Mouse (Mus musculus): ENCODE measurements around the gene 2810408A11Rik. TPM values are rescaled to one million over a fixed set of nuclear protein-coding genes. Genes with fewer than 3 reads are reported as not detected.

Gene 2810408A11Rik
- under 1 TPM; 0.31 to 0.49 TPM for total RNA-seq (2023)

GRCm38 (mm10) chr11:69900471-69901405 lies at the start of gene 2810408A11Rik, which contains the start of gene Neurl4:
TSS of gene 2810408A11Rik (minus strand) at chr11:69900987.
TSS of gene Neurl4 (plus strand) at chr11:69901072.

DNA sequence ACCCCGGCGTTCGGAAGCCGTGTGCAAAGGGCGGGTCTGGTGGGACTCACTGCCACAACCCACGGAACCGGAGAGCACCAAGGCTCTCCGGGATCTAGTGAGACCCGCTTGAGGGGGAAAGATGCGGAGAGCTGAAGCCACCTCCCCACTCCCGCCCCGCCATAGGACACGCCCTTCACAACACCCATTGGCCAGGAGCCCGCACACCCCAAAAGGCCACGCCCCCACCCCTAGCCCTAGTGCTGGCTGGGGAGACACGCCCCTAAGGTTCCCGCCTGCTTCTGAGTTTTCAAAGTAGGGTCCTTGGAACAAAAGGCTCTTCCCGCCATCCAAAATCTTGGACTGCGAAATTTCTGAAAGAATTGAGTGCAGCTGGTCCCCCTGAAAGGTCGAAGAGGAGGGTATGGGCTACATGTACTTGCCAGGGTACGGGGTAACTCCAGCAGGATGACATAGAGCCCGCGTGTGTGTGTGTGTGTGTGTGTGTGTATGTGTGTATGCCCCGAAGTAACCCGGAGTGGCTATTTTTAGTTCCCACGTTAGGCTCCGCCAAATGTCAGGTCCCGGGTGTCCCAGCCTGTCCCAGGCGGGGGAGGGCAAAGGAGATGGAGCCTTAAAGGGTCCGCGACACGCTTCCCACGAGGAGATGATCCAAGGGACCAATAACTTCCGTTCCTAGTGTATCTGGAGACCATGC lies 47.4 kb upstream of the 2810408A11Rik start, which contains the start of gene Slc2a4:
Gene Slc2a4, minus strand, starts transcription at position 123 of the 697 bp plus-strand sequence.

DNA sequence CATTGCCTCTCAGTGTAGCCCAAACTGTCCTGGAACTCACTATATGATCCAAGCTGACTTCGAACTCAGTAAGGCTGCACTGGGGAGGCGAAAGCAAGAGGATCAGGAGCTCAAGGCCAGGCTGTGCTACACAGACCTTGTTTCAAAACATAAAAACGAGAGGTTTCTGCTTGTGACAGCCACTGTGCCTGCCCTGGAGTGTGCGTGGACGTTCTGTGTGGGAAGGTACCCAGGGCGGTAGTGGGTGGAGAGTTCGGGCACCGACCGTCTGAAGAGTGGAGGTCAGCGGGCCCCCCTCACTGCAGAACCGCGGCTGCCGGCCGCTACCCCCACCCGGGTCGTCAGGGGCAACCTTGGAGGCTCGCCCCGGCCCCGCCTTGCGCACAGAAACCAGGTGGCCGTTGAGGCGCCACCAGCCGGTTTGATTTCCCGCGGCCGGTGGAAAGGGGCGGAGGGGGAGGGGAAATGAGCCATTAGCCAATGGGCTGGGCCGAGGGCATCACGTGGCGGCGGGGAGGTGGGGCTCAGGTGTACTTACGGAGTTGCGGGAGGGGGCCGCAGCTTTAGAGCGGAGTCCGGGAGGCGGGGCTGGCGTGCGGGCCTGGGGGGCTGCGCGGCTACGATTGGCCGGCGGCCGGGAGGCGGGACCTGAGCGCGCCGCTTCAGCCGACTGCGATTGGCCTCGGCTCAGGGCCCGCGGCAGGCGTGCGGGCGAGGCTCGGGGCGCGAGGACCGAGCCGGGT lies 34.5 kb upstream of the 2810408A11Rik start, which contains the start of gene Ybx2:
Gene Ybx2, plus strand, starts transcription at position 660 of the 743 bp plus-strand sequence.

DNA sequence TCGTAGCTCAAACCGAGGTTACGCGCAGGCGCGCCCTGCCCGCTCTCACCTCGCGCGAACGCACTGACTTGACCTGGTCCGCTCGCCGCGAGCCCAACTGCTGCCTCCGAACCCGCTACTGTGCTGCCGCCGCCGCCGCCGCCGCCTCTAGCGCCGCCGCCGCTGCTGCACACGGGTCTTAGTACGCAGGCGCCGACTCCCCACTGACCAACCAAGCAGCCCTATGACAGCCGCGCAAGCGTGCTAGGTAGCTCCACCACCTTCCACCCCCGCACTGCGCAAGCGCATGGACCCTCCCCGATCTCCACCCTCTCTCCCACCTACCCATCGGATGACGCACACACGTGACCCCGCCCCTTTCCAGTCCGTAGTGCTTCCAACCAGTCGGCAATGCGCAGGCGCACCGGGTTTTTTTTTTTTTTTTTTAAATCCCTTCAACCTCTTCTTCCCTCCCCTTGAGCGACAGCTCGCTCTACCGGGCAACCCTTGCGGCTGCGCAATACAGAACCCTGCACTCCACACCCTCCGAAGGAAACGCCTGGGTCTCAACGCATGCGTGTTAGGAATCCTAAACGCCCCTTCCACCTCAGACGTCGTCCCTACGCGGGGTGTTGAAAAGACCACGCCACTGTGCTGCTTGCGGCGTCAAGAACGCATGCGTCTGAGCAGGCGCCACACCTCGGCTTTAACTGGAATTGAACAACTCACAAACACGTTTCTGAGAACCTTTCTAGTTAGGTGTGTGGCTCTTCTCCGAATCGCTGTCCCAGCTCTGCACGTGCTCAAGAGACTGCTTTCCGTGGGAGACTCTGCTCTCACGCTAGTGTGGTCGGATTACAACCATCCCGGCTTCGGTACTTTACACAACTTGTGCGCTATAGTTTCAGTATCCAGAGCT lies 20.6 kb upstream of the 2810408A11Rik start, which contains the start of gene Eif5a:
Gene Eif5a, minus strand, starts transcription at position 845 of the 898 bp plus-strand sequence.

DNA sequence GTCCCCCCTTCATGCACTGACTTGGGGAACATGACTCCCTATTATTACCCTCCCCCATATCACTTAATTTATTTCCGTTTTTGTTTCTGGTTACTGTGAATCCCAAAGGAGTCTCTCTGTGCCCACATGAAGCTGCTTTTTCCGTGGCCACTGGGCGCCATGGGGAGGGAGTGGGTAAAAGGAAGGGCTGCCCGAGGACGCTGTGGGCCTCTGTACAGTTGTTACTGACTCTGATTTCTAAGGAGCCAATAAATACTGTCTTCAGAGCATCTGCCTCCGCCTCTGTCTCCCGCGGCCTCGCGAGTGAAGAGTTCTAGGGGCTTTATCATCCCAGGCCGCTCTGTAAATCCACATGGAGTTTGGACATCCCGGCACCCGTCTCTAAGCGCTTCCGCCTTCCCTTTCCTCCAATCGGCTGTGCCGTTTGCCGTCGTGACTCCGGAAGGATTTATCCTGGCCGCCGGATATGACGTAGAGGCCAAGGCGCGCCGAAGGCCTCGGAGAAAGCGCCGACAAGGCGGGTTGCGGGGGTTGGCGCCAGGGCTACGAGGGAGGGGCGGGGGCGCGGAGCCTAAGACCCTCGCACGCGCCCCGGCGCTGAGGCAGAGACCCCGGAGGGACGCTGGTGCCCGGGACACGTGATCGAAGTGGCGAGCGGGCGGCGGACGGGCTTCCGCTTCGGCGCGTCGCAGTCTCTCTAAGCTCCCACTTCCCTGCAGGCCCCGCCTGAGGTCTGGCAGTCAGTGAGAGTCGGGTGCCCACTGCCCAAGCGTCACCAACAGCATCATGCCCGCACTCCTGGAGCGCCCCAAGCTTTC lies 13.0 kb upstream of the 2810408A11Rik start, which contains the start of gene Gps2:
Gene Gps2, plus strand, starts transcription at position 335 of the 818 bp plus-strand sequence.

DNA sequence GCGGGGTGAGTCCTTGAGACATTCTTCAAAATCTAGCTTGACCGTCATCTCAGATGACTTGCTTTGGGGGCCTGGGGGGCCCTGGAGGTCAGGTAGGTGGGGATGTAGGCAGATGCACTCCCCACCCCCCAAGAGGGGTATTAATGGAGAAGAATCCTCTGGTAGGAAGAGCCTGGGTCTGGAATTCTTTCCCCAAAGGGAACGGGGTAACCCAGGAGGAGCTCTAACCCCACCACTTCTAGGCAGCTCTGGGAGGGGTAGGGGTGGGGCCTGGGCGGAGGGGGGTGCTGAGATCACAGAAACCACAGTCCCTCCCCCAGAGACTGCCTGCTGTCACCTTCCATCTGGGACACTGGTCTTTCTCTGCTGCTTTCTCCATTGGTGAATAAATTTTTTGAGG lies 5.5 kb downstream of the 2810408A11Rik start, which contains the start of gene Acap1:
Gene Acap1, minus strand, starts transcription at position 249 of the 400 bp plus-strand sequence.

GRCm38 (mm10) chr11:69880853-69881603 lies 19.8 kb downstream of the 2810408A11Rik start, which contains the start of gene Kctd11:
TSS of gene Kctd11 (minus strand) at chr11:69881406.

GRCm38 (mm10) chr11:69877878-69878277 lies 22.9 kb downstream of the 2810408A11Rik start, which contains the start of gene Tmem95:
TSS of gene Tmem95 (minus strand) at chr11:69878018.

GRCm38 (mm10) chr11:69858113-69858998 lies 42.4 kb downstream of the 2810408A11Rik start, which contains the start of gene Tnk1:
TSS of gene Tnk1 (minus strand) at chr11:69858730.

Other genes starting within 250 kb of the 2810408A11Rik start
- gene Sox15, start 245.7 kb downstream of the 2810408A11Rik start, total RNA-seq (2023), result under 1 TPM in 1 of 2 experiments, not detected in 1; 0.64 TPM
- 10 to 100 TPM; 73.1 to 74.9 TPM for gene Mpdu1, start 238.3 kb downstream of the 2810408A11Rik start, total RNA-seq (2023)
- gene Cd68, start 234.8 kb downstream of the 2810408A11Rik start, total RNA-seq (2023), result 100 to 1,000 TPM; 685 to 696 TPM
- 100 to 1,000 TPM; 892 to 975 TPM for gene Eif4a1, start 228.6 kb downstream of the 2810408A11Rik start, total RNA-seq (2023)
- 100 to 1,000 TPM; 109 to 116 TPM for gene Senp3, start 218.9 kb downstream of the 2810408A11Rik start, total RNA-seq (2023)
- 10 to 100 TPM; 63.1 to 66.0 TPM for gene Tnfsf13, start 215.2 kb downstream of the 2810408A11Rik start, total RNA-seq (2023)
- 10 to 100 TPM; 66.6 to 77.0 TPM for gene Tnfsf12, start 205.1 kb downstream of the 2810408A11Rik start, total RNA-seq (2023)
- gene Tnfsfm13, start 204.9 kb downstream of the 2810408A11Rik start, total RNA-seq (2023), result 10 to 100 TPM; 23.6 to 27.1 TPM
- gene Polr2a, start 142.3 kb downstream of the 2810408A11Rik start, total RNA-seq (2023), result 100 to 1,000 TPM; 114 to 142 TPM
- not detected for gene Slc35g3, start 139.0 kb downstream of the 2810408A11Rik start, total RNA-seq (2023)
- 10 to 100 TPM; 16.0 to 20.0 TPM for gene Zbtb4, start 135.1 kb downstream of the 2810408A11Rik start, total RNA-seq (2023)
- gene Chrnb1, start 105.0 kb downstream of the 2810408A11Rik start, total RNA-seq (2023), result under 1 TPM; 0.45 to 0.49 TPM
- 1 to 10 TPM in 1 of 2 experiments, under 1 TPM in 1; 0.76 to 1.3 TPM for gene Fgf11, start 99.1 kb downstream of the 2810408A11Rik start, total RNA-seq (2023)
- gene Tmem102, start 95.4 kb downstream of the 2810408A11Rik start, total RNA-seq (2023), result not detected
- not detected for gene Gm39566, start 85.7 kb downstream of the 2810408A11Rik start, total RNA-seq (2023)
- not detected for gene Spem2, start 82.5 kb downstream of the 2810408A11Rik start, total RNA-seq (2023)
- not detected for gene Spem1, start 78.8 kb downstream of the 2810408A11Rik start, total RNA-seq (2023)
- gene Nlgn2, start 63.2 kb downstream of the 2810408A11Rik start, total RNA-seq (2023), result 1 to 10 TPM; 1.9 to 2.6 TPM
- gene Tmem256, start 62.5 kb downstream of the 2810408A11Rik start, total RNA-seq (2023), result 100 to 1,000 TPM; 100 to 117 TPM
- gene Plscr3, start 54.6 kb downstream of the 2810408A11Rik start, total RNA-seq (2023), result 10 to 100 TPM; 39.8 to 43.6 TPM
- not detected for gene Tnk1, start 42.3 kb downstream of the 2810408A11Rik start, total RNA-seq (2023)
- not detected for gene Tmem95, start 23.0 kb downstream of the 2810408A11Rik start, total RNA-seq (2023)
- gene Kctd11, start 19.6 kb downstream of the 2810408A11Rik start, total RNA-seq (2023), result 1 to 10 TPM; 6.0 TPM
- 10 to 100 TPM; 10.4 to 12.2 TPM for gene Acap1, start 5.4 kb downstream of the 2810408A11Rik start, total RNA-seq (2023)
- 10 to 100 TPM; 30.0 to 30.4 TPM for gene Neurl4, start 85 bp upstream of the 2810408A11Rik start, total RNA-seq (2023)
- gene Gps2, start 12.9 kb upstream of the 2810408A11Rik start, total RNA-seq (2023), result 100 to 1,000 TPM; 110 to 112 TPM
- gene Eif5a, start 21.0 kb upstream of the 2810408A11Rik start, total RNA-seq (2023), result 100 to 1,000 TPM; 407 to 410 TPM
- 1 to 10 TPM in 1 of 2 experiments, not detected in 1; 1.6 TPM for gene Ybx2, start 34.8 kb upstream of the 2810408A11Rik start, total RNA-seq (2023)
- gene Slc2a4, start 47.2 kb upstream of the 2810408A11Rik start, total RNA-seq (2023), result not detected
- gene Cldn7, start 63.8 kb upstream of the 2810408A11Rik start, total RNA-seq (2023), result not detected
- gene Ctdnep1, start 80.2 kb upstream of the 2810408A11Rik start, total RNA-seq (2023), result 100 to 1,000 TPM; 107 to 143 TPM
- gene Elp5, start 81.5 kb upstream of the 2810408A11Rik start, total RNA-seq (2023), result 10 to 100 TPM; 44.3 to 49.5 TPM
- gene Gabarap, start 90.2 kb upstream of the 2810408A11Rik start, total RNA-seq (2023), result 100 to 1,000 TPM; 469 to 485 TPM
- gene Phf23, start 94.8 kb upstream of the 2810408A11Rik start, total RNA-seq (2023), result 10 to 100 TPM; 64.3 to 77.5 TPM
- gene Dvl2, start 99.6 kb upstream of the 2810408A11Rik start, total RNA-seq (2023), result 10 to 100 TPM; 30.2 to 33.6 TPM
- gene Acadvl, start 114.4 kb upstream of the 2810408A11Rik start, total RNA-seq (2023), result 10 to 100 TPM; 43.9 to 56.5 TPM
- 10 to 100 TPM; 11.0 to 19.4 TPM for gene Dlg4, start 116.0 kb upstream of the 2810408A11Rik start, total RNA-seq (2023)
- gene Asgr1, start 153.1 kb upstream of the 2810408A11Rik start, total RNA-seq (2023), result not detected
- 1 to 10 TPM; 3.7 to 3.8 TPM for gene Asgr2, start 191.7 kb upstream of the 2810408A11Rik start, total RNA-seq (2023)
- gene Mgl2, start 229.3 kb upstream of the 2810408A11Rik start, total RNA-seq (2023), result 1 to 10 TPM; 7.0 to 7.1 TPM

Data from monocyte, adult 59 days (primary cell).